Mouse (Mus musculus) stomach, embryonic 15.5 days (tissue): ENCODE results near the gene 6330403K07Rik. TPM values are rescaled to one million over a fixed set of nuclear protein-coding genes. Genes with fewer than 3 reads are reported as not detected.

Source experiments
- polyA plus RNA-seq: library from polyadenylated mRNA; unstranded; fragments of >200 nt; fragmentation: Nextera tagmentation; extraction: Ambion mirVana; gene quantifications from 2 replicates; pipeline ENCODE4 v1.2.1, GENCODE M21; 2015

The 6330403K07Rik gene
- polyA plus RNA-seq, 1 experiment from 2014 or later: 86.2 TPM

Other genes with a start within 250 kb of the 6330403K07Rik start
- 0.35 and 0.61 TPM in 2 replicates for gene Scimp, start 220.9 kb downstream of the 6330403K07Rik start, polyA plus RNA-seq
- gene Rabep1, start 188.7 kb downstream of the 6330403K07Rik start, polyA plus RNA-seq: 36.8 and 41.1 TPM in 2 replicates
- 108 and 112 TPM in 2 replicates for gene Nup88, start 63.5 kb downstream of the 6330403K07Rik start, polyA plus RNA-seq
- gene Rpain, start 63.3 kb downstream of the 6330403K07Rik start, polyA plus RNA-seq: 67.1 and 69.0 TPM in 2 replicates
- gene C1qbp, start 50.5 kb downstream of the 6330403K07Rik start, polyA plus RNA-seq: 268 and 283 TPM in 2 replicates
- 16.4 and 16.6 TPM in 2 replicates for gene Dhx33, start 29.1 kb downstream of the 6330403K07Rik start, polyA plus RNA-seq
- gene Mis12, start 13.9 kb downstream of the 6330403K07Rik start, polyA plus RNA-seq: 37.7 and 40.0 TPM in 2 replicates
- gene Derl2, start 13.7 kb downstream of the 6330403K07Rik start, polyA plus RNA-seq: 52.5 and 61.6 TPM in 2 replicates
- 0.17 and 0.18 TPM in 2 replicates for gene Nlrp1a, start 111.2 kb upstream of the 6330403K07Rik start, polyA plus RNA-seq
- gene Nlrp1b, start 197.2 kb upstream of the 6330403K07Rik start, polyA plus RNA-seq: 0.09 and 0.10 TPM in 2 replicates